Mouse (Mus musculus) adrenal gland, adult (tissue): Measurements from ENCODE around the gene Cenpn.

ENCODE experiments used
- DNase-seq, 2 experiments: peaks; one replicate each; pipeline ENCODE4 v3.0.0; 2022 to 2023; ENCODE audit warnings: low spot score in 1 of 2; ENCODE audit not compliant: inconsistent age in 2 of 2

The Cenpn gene

GRCm38 (mm10) chr8:116921337-116922059 is at the start of gene Cenpn, which contains the start of gene Cmc2:
Gene Cenpn (plus strand): TSS chr8:116921730.
Gene Cmc2 (minus strand): TSS chr8:116921455.
- DNase-seq: peak; percentile 94 to 98

- DNase-seq: peak in 1 of 2 experiments; percentile 64
Observed at GRCm38 (mm10) chr8:116872761-116873342, 48.7 kb upstream of the Cenpn start.

GRCm38 (mm10) chr8:116873586-116873985 is 47.9 kb upstream of the Cenpn start:
- peak in 1 of 2 experiments; percentile 34 for DNase-seq

- DNase-seq: peak in 1 of 2 experiments; percentile 59
Observed at GRCm38 (mm10) chr8:116873986-116874385, 47.5 kb upstream of the Cenpn start.

- DNase-seq: no peak
Observed at GRCm38 (mm10) chr8:116875798-116876450, 45.6 kb upstream of the Cenpn start.

GRCm38 (mm10) chr8:116881396-116881795 is 40.1 kb upstream of the Cenpn start:
- DNase-seq: no peak

- DNase-seq: no peak
Observed at GRCm38 (mm10) chr8:116887813-116888212, 33.7 kb upstream of the Cenpn start.

- peak; percentile 63 to 68 for DNase-seq
Observed at GRCm38 (mm10) chr8:116891446-116891845, 30.1 kb upstream of the Cenpn start.

- no peak for DNase-seq
Observed at GRCm38 (mm10) chr8:116892130-116892529, 29.4 kb upstream of the Cenpn start.

GRCm38 (mm10) chr8:116892636-116893035 is 28.9 kb upstream of the Cenpn start:
- no peak for DNase-seq

- no peak for DNase-seq
Observed at GRCm38 (mm10) chr8:116893938-116894337, 27.6 kb upstream of the Cenpn start.

GRCm38 (mm10) chr8:116895521-116895920 is 26.0 kb upstream of the Cenpn start:
- DNase-seq: no peak

- peak; percentile 73 to 85 for DNase-seq
Observed at GRCm38 (mm10) chr8:116904736-116905135, 16.8 kb upstream of the Cenpn start.

GRCm38 (mm10) chr8:116905252-116905651 is 16.3 kb upstream of the Cenpn start:
- DNase-seq: no peak

GRCm38 (mm10) chr8:116905836-116906235 is 15.7 kb upstream of the Cenpn start:
- no peak for DNase-seq

- DNase-seq: peak in 1 of 2 experiments; percentile 86
Observed at GRCm38 (mm10) chr8:116921005-116921336, 559 bp upstream of the Cenpn start.

- peak in 1 of 2 experiments; percentile 54 for DNase-seq
Observed at GRCm38 (mm10) chr8:116922060-116922757, 679 bp downstream of the Cenpn start.

- no peak for DNase-seq
Observed at GRCm38 (mm10) chr8:116923526-116923925, 2.0 kb downstream of the Cenpn start.

- DNase-seq: peak; percentile 60 to 74
Observed at GRCm38 (mm10) chr8:116927880-116928279, 6.3 kb downstream of the Cenpn start.

- no peak for DNase-seq
Observed at GRCm38 (mm10) chr8:116928588-116928987, 7.1 kb downstream of the Cenpn start.

GRCm38 (mm10) chr8:116934976-116935375 is 13.4 kb downstream of the Cenpn start:
- no peak for DNase-seq
